In genomic region chr19:57098241-57099093, GRCm38 (mm10) we compare ENCODE assay signal across 9 mouse cellular contexts.
DNase-seq lines count a peak whose midpoint lies in the region; ATAC-seq lines count a peak whose summit lies in the region.
"Had no signal": no experiment of that assay in that cellular context is flagged by ENCODE, and none has a peak within 500 bp of the region (broad histone marks: within the 10 kb centered on the region; RNA-seq: fewer than 3 reads in every experiment).

No protein-coding gene starts in this region.

- no peak for ATAC-seq in midbrain, embryonic 14.5 days (ENCODE audit: low FRiP score, low TSS enrichment)
- ATAC-seq in kidney, embryonic 15.5 days (replicated peaks; ENCODE audit: low FRiP score), result peak; percentile 69; the same call in 1 of the 2 replicates
- peak; percentile 78 for ATAC-seq in lung, embryonic 16.5 days (ENCODE audit: low read depth)

- H3K27ac ChIP-seq in midbrain, embryonic 10.5 days (replicated peaks), result 0 out of 2 replicates have a peak overlapping the region, but pooled peaks have one; percentile 38
- H3K27ac ChIP-seq in midbrain, embryonic 14.5 days (replicated peaks; ENCODE audit: low read depth, low read length), result no peak overlapping the region
- peak overlapping the region; percentile 81 for H3K27ac ChIP-seq in kidney, embryonic 15.5 days
- H3K27ac ChIP-seq in lung, embryonic 16.5 days (ENCODE audit: low read length), result peak overlapping the region; percentile 82
- H3K27ac ChIP-seq: limb, embryonic 12.5 days had no signal

- no peak overlapping the region for H3K4me3 ChIP-seq in midbrain, embryonic 10.5 days
- H3K4me3 ChIP-seq in midbrain, embryonic 14.5 days (replicated peaks; ENCODE audit: low read depth, low read length), result no peak overlapping the region
- no peak overlapping the region for H3K4me3 ChIP-seq in kidney, embryonic 15.5 days (replicated peaks)
- H3K4me3 ChIP-seq in lung, embryonic 16.5 days (ENCODE audit: low read length), result no peak overlapping the region
- H3K4me3 ChIP-seq: limb, embryonic 12.5 days had no signal

- DNase-seq in midbrain, embryonic 10.5 days (ENCODE audit: low spot score), result no peak
- no peak for DNase-seq in midbrain, embryonic 14.5 days
- DNase-seq in cerebellum, adult 9-10 months, result peak; percentile 90
- peak; percentile 58 for DNase-seq in gastrocnemius, postnatal 25 days
- no peak for DNase-seq in B cell, adult 2 months
- DNase-seq in embryo, embryonic 10.5 days (ENCODE audit: low spot score), result no peak

- H3K36me3 ChIP-seq in midbrain, embryonic 10.5 days, result no peaks in the 10 kb centered on the region
- no peaks in the 10 kb centered on the region for H3K36me3 ChIP-seq in midbrain, embryonic 14.5 days (ENCODE audit: control insufficient read depth, insufficient read depth, low read length)
- H3K36me3 ChIP-seq in kidney, embryonic 15.5 days, result no peaks in the 10 kb centered on the region
- H3K36me3 ChIP-seq in lung, embryonic 16.5 days (ENCODE audit: control insufficient read depth, insufficient read depth, low read length), result no peaks in the 10 kb centered on the region
- H3K36me3 ChIP-seq: limb, embryonic 12.5 days had no signal

- peaks cover 15% of the 10 kb centered on the region; the same call in 1 of the 2 replicates for H3K4me1 ChIP-seq in midbrain, embryonic 10.5 days
- H3K4me1 ChIP-seq in midbrain, embryonic 14.5 days (ENCODE audit: control insufficient read depth, insufficient read depth, low read length), result no peaks in the 10 kb centered on the region
- peaks cover 42% of the 10 kb centered on the region for H3K4me1 ChIP-seq in kidney, embryonic 15.5 days
- H3K4me1 ChIP-seq in lung, embryonic 16.5 days (replicated peaks; ENCODE audit: control insufficient read depth, insufficient read depth, low read length), result peaks cover 16% of the 10 kb centered on the region

- WGBS in midbrain, embryonic 10.5 days, result 76% methylated on average over 14 of the region's 14 CpGs
- 90% methylated on average over 14 of the region's 14 CpGs for WGBS in midbrain, embryonic 14.5 days
- WGBS in kidney, embryonic 15.5 days, result 38% methylated on average over 14 of the region's 14 CpGs
- WGBS in lung, embryonic 16.5 days, result 26% methylated on average over 14 of the region's 14 CpGs

- no peaks in the 10 kb centered on the region for H3K9me3 ChIP-seq in midbrain, embryonic 10.5 days (replicated peaks)
- H3K9me3 ChIP-seq in midbrain, embryonic 14.5 days (ENCODE audit: control insufficient read depth, low read length), result no peaks in the 10 kb centered on the region
- no peaks in the 10 kb centered on the region for H3K9me3 ChIP-seq in kidney, embryonic 15.5 days (replicated peaks)
- H3K9me3 ChIP-seq in lung, embryonic 16.5 days (ENCODE audit: control insufficient read depth, low read length), result no peaks in the 10 kb centered on the region
- H3K9me3 ChIP-seq: limb, embryonic 12.5 days had no signal

- H3K27me3 ChIP-seq in midbrain, embryonic 10.5 days (ENCODE audit: low read depth, poor library complexity, severe bottlenecking), result no peaks in the 10 kb centered on the region
- no peaks in the 10 kb centered on the region for H3K27me3 ChIP-seq in midbrain, embryonic 14.5 days (ENCODE audit: control insufficient read depth, insufficient read depth, low read length)
- no peaks in the 10 kb centered on the region for H3K27me3 ChIP-seq in kidney, embryonic 15.5 days
- H3K27me3 ChIP-seq in lung, embryonic 16.5 days (ENCODE audit: control insufficient read depth, insufficient read depth, low read depth, low read length), result no peaks in the 10 kb centered on the region
- H3K27me3 ChIP-seq: limb, embryonic 12.5 days had no signal

- no peak overlapping the region for H3K4me2 ChIP-seq in midbrain, embryonic 14.5 days (ENCODE audit: low read length)
- no peak overlapping the region for H3K4me2 ChIP-seq in kidney, embryonic 15.5 days
- 0 out of 2 replicates have a peak overlapping the region, but pooled peaks have one; percentile 11 for H3K4me2 ChIP-seq in lung, embryonic 16.5 days (ENCODE audit: low read depth, low read length)
- H3K4me2 ChIP-seq: limb, embryonic 12.5 days had no signal

- no peak overlapping the region for H3K9ac ChIP-seq in midbrain, embryonic 14.5 days (replicated peaks; ENCODE audit: low read length)
- no peak overlapping the region for H3K9ac ChIP-seq in kidney, embryonic 15.5 days
- H3K9ac ChIP-seq in lung, embryonic 16.5 days (ENCODE audit: low read length), result peak overlapping the region; percentile 25; the same call in 1 of the 2 replicates
- H3K9ac ChIP-seq: limb, embryonic 12.5 days had no signal

Comparison
In these comparisons a context has a peak if more than half of its experiments do, and no peak if none do; other contexts are left out.
1. DNase-seq: peak in cerebellum, adult 9-10 months (single experiment) and gastrocnemius, postnatal 25 days (single experiment); none in midbrain, embryonic 10.5 days (single experiment), midbrain, embryonic 14.5 days (single experiment), B cell, adult 2 months (0 of 2) and embryo, embryonic 10.5 days (single experiment).